Mouse (Mus musculus): ENCODE data around the gene Rpia. TPM values are rescaled to one million over a fixed set of nuclear protein-coding genes. Genes with fewer than 3 reads are reported as not detected.

Rpia gene
- polyA plus RNA-seq, 1 experiment = 25.9 TPM

GRCm38 (mm10) chr6:70760951-70761350 is 31.1 kb downstream of the Rpia start:
- H3K4me1 ChIP-seq = peaks cover 18% of the 10 kb centered on the region
- no peaks in the 10 kb centered on the region; the same call in 1 of the 2 replicates for H3K9me3 ChIP-seq
- no peaks in the 10 kb centered on the region for H3K27me3 ChIP-seq (replicated peaks)
- H3K4me3 ChIP-seq (replicated peaks) = no peak overlapping the region
- H3K36me3 ChIP-seq (replicated peaks; ENCODE audit: low read length) = peaks cover 17% of the 10 kb centered on the region
- TF ChIP-seq GATA1 (IDR thresholded peaks at IDR 0.05; ENCODE audit: borderline replicate concordance, low read length) (no peak), FLI1 (IDR thresholded peaks at IDR 0.05; ENCODE audit: low read length) (no peak)

- no peak for TF ChIP-seq FLI1 (IDR thresholded peaks at IDR 0.05; ENCODE audit: low read length)
- TF ChIP-seq GATA1 (IDR thresholded peaks at IDR 0.05; ENCODE audit: borderline replicate concordance, low read length) = no peak
- Histone ChIP-seq H3K27me3 (replicated peaks) (no peaks in the 10 kb centered on the region), H3K9me3 (no peaks in the 10 kb centered on the region; the same call in 1 of the 2 replicates), H3K36me3 (replicated peaks; ENCODE audit: low read length) (no peaks in the 10 kb centered on the region), H3K4me1 (peaks cover 17% of the 10 kb centered on the region), H3K4me3 (replicated peaks) (no peak overlapping the region)
These were observed 37.2 kb downstream of the Rpia start for GRCm38 (mm10) chr6:70754833-70755232.

DNA sequence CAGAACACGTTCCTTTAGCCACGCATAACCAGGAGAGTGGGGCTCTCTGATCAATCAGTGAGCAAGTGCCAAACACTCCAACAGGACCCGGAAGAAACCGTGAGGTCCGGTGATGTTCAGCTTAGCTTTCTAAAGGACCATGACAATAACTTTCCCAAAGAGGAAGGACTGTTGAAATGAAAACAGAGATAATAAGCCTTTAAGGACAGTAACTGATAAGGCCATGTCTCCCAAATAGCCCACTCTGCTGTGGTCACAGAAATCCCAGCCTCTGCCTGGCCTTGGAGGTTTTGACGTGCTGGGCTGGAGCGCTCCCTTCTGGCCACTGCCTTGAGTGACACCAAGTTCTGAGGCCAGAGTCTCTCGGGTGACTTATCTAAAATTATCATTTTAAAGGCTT is 39.7 kb downstream of the Rpia start:
- no peak for TF ChIP-seq FLI1 (IDR thresholded peaks at IDR 0.05; ENCODE audit: low read length)
- TF ChIP-seq GATA1 (IDR thresholded peaks at IDR 0.05; ENCODE audit: borderline replicate concordance, low read length) = no peak; the same call in 2 of the 3 replicates
- H3K36me3 ChIP-seq (replicated peaks; ENCODE audit: low read length) = no peaks in the 10 kb centered on the region
- no peaks in the 10 kb centered on the region for H3K27me3 ChIP-seq (replicated peaks)
- H3K9me3 ChIP-seq = no peaks in the 10 kb centered on the region
- H3K4me1 ChIP-seq = peaks cover 17% of the 10 kb centered on the region
- H3K4me3 ChIP-seq (replicated peaks) = peak overlapping the region; percentile 51

GRCm38 (mm10) chr6:70751898-70752273 is 40.1 kb downstream of the Rpia start:
- no peaks in the 10 kb centered on the region for H3K36me3 ChIP-seq (replicated peaks; ENCODE audit: low read length)
- H3K4me3 ChIP-seq (replicated peaks) = no peak overlapping the region
- H3K27me3 ChIP-seq (replicated peaks) = no peaks in the 10 kb centered on the region
- H3K4me1 ChIP-seq = peaks cover 17% of the 10 kb centered on the region
- TF ChIP-seq GATA1 (IDR thresholded peaks at IDR 0.05; ENCODE audit: borderline replicate concordance, low read length) (no peak), FLI1 (IDR thresholded peaks at IDR 0.05; ENCODE audit: low read length) (no peak)
- no peaks in the 10 kb centered on the region for H3K9me3 ChIP-seq

DNA sequence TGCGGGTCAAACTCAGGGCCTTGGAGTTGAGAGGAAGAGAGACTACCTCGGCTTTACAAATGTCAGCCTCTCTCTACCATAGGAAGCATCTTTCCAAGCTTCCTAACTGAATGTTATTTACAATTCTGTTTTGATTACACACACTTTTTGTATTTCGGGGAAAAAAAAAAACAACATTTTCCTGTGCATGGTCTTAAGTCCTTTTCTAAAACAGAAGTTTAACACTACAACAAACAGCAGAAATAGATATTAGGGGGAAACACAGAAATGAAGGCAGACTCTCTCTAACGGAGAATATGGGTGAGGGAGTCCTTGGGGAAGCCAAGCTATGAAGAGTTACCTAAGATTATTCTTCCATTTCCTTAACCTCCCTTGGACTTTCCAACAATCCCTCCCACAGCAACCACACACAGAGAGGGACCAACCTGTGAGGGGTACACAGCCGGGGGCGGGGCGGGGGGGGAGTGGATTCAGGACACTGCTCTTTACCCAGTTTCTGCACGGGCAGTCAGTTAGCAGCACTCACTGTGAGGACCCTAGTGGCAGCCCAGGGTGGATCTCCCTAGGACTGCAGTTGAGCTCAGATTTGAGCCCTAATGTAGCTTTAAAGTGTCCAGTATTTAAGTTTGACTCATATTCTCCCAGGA is 40.7 kb downstream of the Rpia start:
- Histone ChIP-seq H3K9me3 (no peaks in the 10 kb centered on the region), H3K4me3 (replicated peaks) (no peak overlapping the region), H3K4me1 (peaks cover 17% of the 10 kb centered on the region), H3K27me3 (replicated peaks) (no peaks in the 10 kb centered on the region), H3K36me3 (replicated peaks; ENCODE audit: low read length) (no peaks in the 10 kb centered on the region)
- TF ChIP-seq GATA1 (IDR thresholded peaks at IDR 0.05; ENCODE audit: borderline replicate concordance, low read length) = no peak
- TF ChIP-seq FLI1 (IDR thresholded peaks at IDR 0.05; ENCODE audit: low read length) = no peak

GRCm38 (mm10) chr6:70749750-70750149 is 42.3 kb downstream of the Rpia start:
- Histone ChIP-seq H3K36me3 (replicated peaks; ENCODE audit: low read length) (no peaks in the 10 kb centered on the region), H3K4me3 (replicated peaks) (no peak overlapping the region), H3K4me1 (peaks cover 17% of the 10 kb centered on the region), H3K27me3 (replicated peaks) (no peaks in the 10 kb centered on the region), H3K9me3 (no peaks in the 10 kb centered on the region)
- TF ChIP-seq GATA1 (IDR thresholded peaks at IDR 0.05; ENCODE audit: borderline replicate concordance, low read length) = no peak
- no peak for TF ChIP-seq FLI1 (IDR thresholded peaks at IDR 0.05; ENCODE audit: low read length)

GRCm38 (mm10) chr6:70747702-70748101 is 44.3 kb downstream of the Rpia start:
- Histone ChIP-seq H3K4me1 (peaks cover 11% of the 10 kb centered on the region), H3K36me3 (replicated peaks; ENCODE audit: low read length) (no peaks in the 10 kb centered on the region), H3K4me3 (replicated peaks) (no peak overlapping the region), H3K27me3 (replicated peaks) (no peaks in the 10 kb centered on the region), H3K9me3 (no peaks in the 10 kb centered on the region)
- no peak for TF ChIP-seq GATA1 (IDR thresholded peaks at IDR 0.05; ENCODE audit: borderline replicate concordance, low read length)
- no peak for TF ChIP-seq FLI1 (IDR thresholded peaks at IDR 0.05; ENCODE audit: low read length)

- TF ChIP-seq FLI1 (IDR thresholded peaks at IDR 0.05; ENCODE audit: low read length) (no peak), GATA1 (IDR thresholded peaks at IDR 0.05; ENCODE audit: borderline replicate concordance, low read length) (no peak)
- Histone ChIP-seq H3K27me3 (replicated peaks) (no peaks in the 10 kb centered on the region), H3K4me1 (peaks cover 11% of the 10 kb centered on the region), H3K9me3 (no peaks in the 10 kb centered on the region), H3K4me3 (replicated peaks) (no peak overlapping the region), H3K36me3 (replicated peaks; ENCODE audit: low read length) (no peaks in the 10 kb centered on the region)
These were observed 48.1 kb downstream of the Rpia start for GRCm38 (mm10) chr6:70743902-70744301.

GRCm38 (mm10) chr6:70742833-70743232 is 49.2 kb downstream of the Rpia start:
- TF ChIP-seq FLI1 (IDR thresholded peaks at IDR 0.05; ENCODE audit: low read length) (no peak), GATA1 (IDR thresholded peaks at IDR 0.05; ENCODE audit: borderline replicate concordance, low read length) (no peak)
- Histone ChIP-seq H3K27me3 (replicated peaks) (no peaks in the 10 kb centered on the region), H3K4me1 (peaks cover 16% of the 10 kb centered on the region), H3K4me3 (replicated peaks) (no peak overlapping the region), H3K9me3 (no peaks in the 10 kb centered on the region), H3K36me3 (replicated peaks; ENCODE audit: low read length) (no peaks in the 10 kb centered on the region)

GRCm38 (mm10) chr6:70740535-70740934 is 51.5 kb downstream of the Rpia start:
- TF ChIP-seq FLI1 (IDR thresholded peaks at IDR 0.05; ENCODE audit: low read length) = no peak
- no peak for TF ChIP-seq GATA1 (IDR thresholded peaks at IDR 0.05; ENCODE audit: borderline replicate concordance, low read length)
- Histone ChIP-seq H3K36me3 (replicated peaks; ENCODE audit: low read length) (no peaks in the 10 kb centered on the region), H3K27me3 (replicated peaks) (no peaks in the 10 kb centered on the region), H3K4me3 (replicated peaks) (no peak overlapping the region), H3K9me3 (no peaks in the 10 kb centered on the region), H3K4me1 (peaks cover 16% of the 10 kb centered on the region)

All from megakaryocyte, embryonic 14.5 days (primary cell).